Mouse (Mus musculus) neural tube, embryonic 14.5 days (tissue): ENCODE measurements around the gene Map1s. TPM values are rescaled to one million over a fixed set of nuclear protein-coding genes. Genes with fewer than 3 reads are reported as not detected.

ENCODE experiments used
- ATAC-seq: fragments of 200-750 bp; cut with Nextera tagmentation; 2 replicates; pipeline ENCODE4 v1.8.0; 2017; ENCODE audit warnings: low read depth, mild to moderate bottlenecking, moderate TSS enrichment, moderate library complexity
- H3K27ac ChIP-seq: fragments of 300-500 bp; sonication (generic); 2 replicates; pipeline ENCODE4 v1.5.1; 2014; ENCODE audit warnings: low read depth, mild to moderate bottlenecking, control low read depth, low read length, moderate library complexity, mixed read lengths
- H3K27me3 ChIP-seq: fragments of 300-500 bp; sonication (generic); 2 replicates; pipeline ENCODE4 v1.6.1; 2014; ENCODE audit warnings: low read length; ENCODE audit not compliant: control insufficient read depth, insufficient read depth
- H3K36me3 ChIP-seq: fragments of 300-500 bp; sonication (generic); 2 replicates; pipeline ENCODE4 v1.6.1; 2014; ENCODE audit warnings: low read length, mixed read lengths; ENCODE audit not compliant: control insufficient read depth, insufficient read depth
- H3K4me1 ChIP-seq: fragments of 300-500 bp; sonication (generic); 2 replicates; pipeline ENCODE4 v1.6.1; 2014; ENCODE audit warnings: low read length; ENCODE audit not compliant: control insufficient read depth, insufficient read depth
- H3K4me2 ChIP-seq: fragments of 300-500 bp; sonication (generic); 2 replicates; pipeline ENCODE4 v1.6.1; 2014; ENCODE audit warnings: mild to moderate bottlenecking, low read depth, low read length, control low read depth
- H3K4me3 ChIP-seq: fragments of 300-500 bp; sonication (generic); 2 replicates; pipeline ENCODE4 v1.5.1; 2014; ENCODE audit warnings: low read depth, low read length, control low read depth, mixed read lengths
- H3K9ac ChIP-seq: fragments of 300-500 bp; sonication (generic); replicated peaks from 2 replicates; pipeline ENCODE4 v1.6.1; 2014; ENCODE audit warnings: low read depth, mild to moderate bottlenecking, control low read depth, low read length, mixed read lengths
- H3K9me3 ChIP-seq: fragments of 300-500 bp; sonication (generic); 2 replicates; pipeline ENCODE4 v1.6.1; 2016; ENCODE audit warnings: low read length; ENCODE audit not compliant: control insufficient read depth
- WGBS: fragments of 180-500 bp; shearing (Covaris S2); extraction: QIAGEN DNeasy Blood & Tissue Kit; methylation state at CpG from one replicate; pipeline ENCODE4 v1.1.7; 2014; 5-methylcytosine and 5-hydroxymethylcytosine counted together
- polyA plus RNA-seq: library from polyadenylated mRNA; unstranded; fragments of >200 nt; fragmentation: Nextera tagmentation; extraction: Ambion mirVana; gene quantifications from 2 replicates; pipeline ENCODE4 v1.2.1, GENCODE M21; 2014

Gene Map1s
- polyA plus RNA-seq, 1 experiment from 2014 or later = 50.1 TPM

DNA sequence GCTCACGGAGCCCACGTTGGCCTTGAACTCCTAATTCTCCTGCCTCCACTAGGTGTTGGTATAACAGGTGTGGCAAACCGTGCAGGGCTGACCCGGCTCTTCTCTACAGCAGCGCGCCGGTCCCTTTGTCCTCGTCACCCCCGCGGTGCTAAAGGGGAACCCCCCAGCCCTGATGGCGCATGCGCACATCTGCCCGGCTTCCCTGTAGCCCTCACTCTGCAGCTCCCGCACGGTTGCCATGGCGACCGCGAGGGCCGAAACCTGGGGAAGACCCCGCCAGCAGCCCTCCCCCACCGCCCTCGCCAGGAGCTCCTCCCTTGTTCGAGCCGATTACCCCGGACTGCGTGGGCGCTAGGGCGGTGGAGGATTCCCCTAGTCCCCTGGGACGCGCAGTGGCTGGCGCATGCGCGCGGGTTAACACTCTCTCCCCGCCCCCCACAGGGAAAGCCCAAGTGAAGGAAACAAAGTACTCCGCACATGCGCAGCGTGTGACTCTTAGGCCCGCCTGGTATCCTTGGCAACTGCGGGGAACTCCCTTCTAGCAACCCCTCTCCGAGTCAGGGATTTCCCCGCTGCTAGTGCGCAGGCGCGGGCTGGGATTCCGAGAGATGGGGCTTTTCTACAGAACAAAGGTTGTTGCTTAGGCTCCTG, 40.3 kb upstream of the Map1s start:
- Histone ChIP-seq H3K4me3 (peak overlapping the region; percentile 51), H3K27me3 (no peaks in the 10 kb centered on the region; the same call in 1 of the 2 replicates), H3K4me1 (peaks cover 44% of the 10 kb centered on the region), H3K9ac (peak overlapping the region; percentile 63), H3K4me2 (peak overlapping the region; percentile 96), H3K9me3 (no peaks in the 10 kb centered on the region), H3K36me3 (no peaks in the 10 kb centered on the region), H3K27ac (peak overlapping the region; percentile 95)
- ATAC-seq = peak; percentile 87
- 0% methylated on average over 45 of the region's 46 CpGs for WGBS

GRCm38 (mm10) chr8:70866001-70866520, 39.7 kb upstream of the Map1s start:
- Histone ChIP-seq H3K27me3 (no peaks in the 10 kb centered on the region; the same call in 1 of the 2 replicates), H3K4me3 (peak overlapping the region; percentile 51), H3K9ac (peak overlapping the region; percentile 48), H3K9me3 (no peaks in the 10 kb centered on the region), H3K4me2 (peak overlapping the region; percentile 96), H3K27ac (peak overlapping the region; percentile 90), H3K36me3 (no peaks in the 10 kb centered on the region), H3K4me1 (peaks cover 44% of the 10 kb centered on the region)
- WGBS = 7% methylated on average over 12 of the region's 12 CpGs
- ATAC-seq = peak; percentile 9

GRCm38 (mm10) chr8:70866566-70866965, 39.2 kb upstream of the Map1s start:
- peak overlapping the region; percentile 96; the same call in 1 of the 2 replicates for H3K4me2 ChIP-seq
- H3K9me3 ChIP-seq = no peaks in the 10 kb centered on the region
- H3K9ac ChIP-seq = no peak overlapping the region
- H3K27ac ChIP-seq = peak overlapping the region; percentile 90
- H3K4me3 ChIP-seq = no peak overlapping the region
- ATAC-seq = no peak
- no peaks in the 10 kb centered on the region for H3K36me3 ChIP-seq
- 90% methylated on average over 7 of the region's 7 CpGs for WGBS
- peaks cover 44% of the 10 kb centered on the region for H3K4me1 ChIP-seq
- H3K27me3 ChIP-seq = no peaks in the 10 kb centered on the region; the same call in 1 of the 2 replicates

GRCm38 (mm10) chr8:70868559-70869198, 37.1 kb upstream of the Map1s start:
- H3K9ac ChIP-seq = peak overlapping the region; percentile 30; the same call in 1 of the 2 replicates
- no peak overlapping the region for H3K4me3 ChIP-seq
- H3K4me2 ChIP-seq = peak overlapping the region; percentile 23; the same call in 1 of the 2 replicates
- no peaks in the 10 kb centered on the region for H3K9me3 ChIP-seq
- H3K27me3 ChIP-seq = no peaks in the 10 kb centered on the region
- peak overlapping the region; percentile 69 for H3K27ac ChIP-seq
- peaks cover 34% of the 10 kb centered on the region for H3K4me1 ChIP-seq
- H3K36me3 ChIP-seq = no peaks in the 10 kb centered on the region
- no peak for ATAC-seq
- 18% methylated on average over 36 of the region's 40 CpGs for WGBS

DNA sequence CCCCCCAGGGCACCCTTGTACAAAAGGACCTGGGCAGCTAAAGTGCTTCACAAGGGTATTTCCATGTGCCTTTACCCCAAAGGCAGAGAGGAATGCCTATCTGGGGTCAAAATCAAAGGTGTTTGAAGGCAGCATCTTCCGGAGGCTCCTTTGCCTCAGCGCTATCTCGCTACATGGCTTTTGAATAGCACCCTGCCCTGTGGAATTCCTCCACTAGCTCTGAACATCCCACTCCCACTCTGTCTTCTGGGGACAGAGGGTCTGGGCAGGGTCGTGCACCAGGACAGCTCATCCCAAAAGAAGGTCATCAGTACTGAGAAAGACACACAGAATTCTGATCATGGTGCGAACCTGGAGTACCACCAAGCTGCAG, 36.5 kb upstream of the Map1s start:
- Histone ChIP-seq H3K9me3 (no peaks in the 10 kb centered on the region), H3K4me3 (no peak overlapping the region), H3K27me3 (no peaks in the 10 kb centered on the region), H3K9ac (peak overlapping the region; percentile 30; the same call in 1 of the 2 replicates), H3K4me2 (peak overlapping the region; percentile 23; the same call in 1 of the 2 replicates), H3K36me3 (no peaks in the 10 kb centered on the region), H3K4me1 (peaks cover 29% of the 10 kb centered on the region), H3K27ac (peak overlapping the region; percentile 69)
- WGBS = 53% methylated on average over 5 of the region's 5 CpGs
- no peak for ATAC-seq

DNA sequence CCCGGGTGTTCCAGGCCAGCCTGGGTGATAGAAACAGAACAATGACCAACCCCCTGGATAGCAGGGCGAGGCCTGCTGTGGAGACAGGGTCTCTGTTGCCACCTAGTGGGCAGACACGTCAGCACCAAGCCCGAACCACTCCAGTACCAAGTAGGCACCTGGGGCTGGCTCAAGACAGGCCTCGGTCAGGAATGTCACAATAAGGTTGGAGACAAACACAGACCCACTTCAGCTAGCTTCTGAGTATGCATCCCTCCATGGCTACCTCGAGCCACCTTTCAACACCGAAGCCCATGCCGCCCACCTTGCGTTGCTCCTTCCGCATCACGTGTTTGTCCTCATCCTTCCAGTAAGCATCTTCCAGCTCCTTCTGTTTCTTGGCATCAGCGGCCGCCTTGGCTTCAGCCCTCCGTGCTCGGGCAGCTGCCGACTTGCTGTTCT, 36.1 kb upstream of the Map1s start:
- H3K27me3 ChIP-seq = no peaks in the 10 kb centered on the region
- peaks cover 24% of the 10 kb centered on the region for H3K4me1 ChIP-seq
- no peaks in the 10 kb centered on the region for H3K36me3 ChIP-seq
- no peaks in the 10 kb centered on the region for H3K9me3 ChIP-seq
- H3K4me3 ChIP-seq = no peak overlapping the region
- 50% methylated on average over 16 of the region's 16 CpGs for WGBS
- peak; percentile 12; the same call in 1 of the 2 replicates for ATAC-seq
- no peak overlapping the region for H3K4me2 ChIP-seq
- peak overlapping the region; percentile 69 for H3K27ac ChIP-seq
- H3K9ac ChIP-seq = no peak overlapping the region

DNA sequence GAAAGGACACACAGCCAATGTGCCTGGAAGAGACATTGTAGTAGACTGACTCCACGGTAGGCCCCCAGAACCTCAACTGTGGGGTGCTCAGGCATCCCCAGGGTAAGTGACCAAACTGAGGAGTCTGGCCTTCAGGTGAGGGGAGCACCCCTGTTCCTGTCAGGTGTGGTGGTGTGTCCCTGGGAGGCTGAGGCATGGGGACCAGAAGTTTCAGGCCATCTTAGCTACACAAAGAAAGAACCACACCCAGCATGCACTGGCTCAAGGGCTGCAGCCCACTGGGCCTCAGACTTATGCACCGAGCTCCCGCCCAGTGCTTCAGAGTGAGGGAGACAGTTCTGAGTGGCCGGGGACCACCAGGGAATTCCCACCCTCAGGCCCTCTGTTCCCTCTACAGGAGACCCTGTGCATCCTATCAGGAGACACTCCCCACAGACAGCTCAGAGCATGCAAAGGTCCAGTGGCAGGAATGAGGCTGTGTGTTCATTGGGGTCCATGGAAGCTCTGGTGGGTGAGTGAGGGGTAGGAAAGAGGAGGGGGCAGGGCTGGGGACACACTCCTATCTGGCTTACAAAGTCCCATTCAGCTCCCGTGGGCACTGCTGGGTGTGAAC, 34.4 kb upstream of the Map1s start:
- WGBS = 88% methylated on average over 5 of the region's 5 CpGs
- no peak overlapping the region for H3K9ac ChIP-seq
- peaks cover 15% of the 10 kb centered on the region for H3K4me1 ChIP-seq

GRCm38 (mm10) chr8:70872643-70873363, 32.9 kb upstream of the Map1s start:
- Histone ChIP-seq H3K4me2 (peak overlapping the region; percentile 92), H3K36me3 (no peaks in the 10 kb centered on the region), H3K27ac (peak overlapping the region; percentile 87), H3K9ac (peak overlapping the region; percentile 75), H3K4me3 (peak overlapping the region; percentile 78), H3K9me3 (no peaks in the 10 kb centered on the region), H3K4me1 (peaks cover 10% of the 10 kb centered on the region), H3K27me3 (no peaks in the 10 kb centered on the region)
- WGBS = 5% methylated on average over 31 of the region's 31 CpGs
- 0 out of 2 replicates have a peak, but pooled peaks have one; percentile 3 for ATAC-seq

More for the DNA sequence above, 34.4 kb upstream of the Map1s start:
- no peaks in the 10 kb centered on the region for H3K27me3 ChIP-seq
- ATAC-seq = no peak
- no peaks in the 10 kb centered on the region for H3K36me3 ChIP-seq
- H3K4me3 ChIP-seq = no peak overlapping the region
- H3K4me2 ChIP-seq = no peak overlapping the region
- H3K9me3 ChIP-seq = no peaks in the 10 kb centered on the region
- no peak overlapping the region for H3K27ac ChIP-seq
